Mouse (Mus musculus) cerebellum, adult 2 months (tissue): ENCODE results near the gene Gm45808. TPM values are rescaled to one million over a fixed set of nuclear protein-coding genes. Genes with fewer than 3 reads are reported as not detected.

Experiments
- DNase-seq, 2 experiments: peaks; one replicate each; pipeline ENCODE4 v3.0.0; 2021
- H3K27ac ChIP-seq: fragments of 200-500 bp; 2 replicates; pipeline ENCODE4 v1.5.1; 2012; ENCODE audit warnings: low read length, control low read depth, inconsistent platforms; ENCODE audit not compliant: insufficient read depth
- H3K27me3 ChIP-seq: fragments of 200-500 bp; 2 replicates; pipeline ENCODE4 v1.6.1; 2012; ENCODE audit warnings: inconsistent platforms, mild to moderate bottlenecking, low read length, moderate library complexity; ENCODE audit not compliant: control insufficient read depth, insufficient read depth
- H3K4me1 ChIP-seq: fragments of 200-500 bp; 2 replicates; pipeline ENCODE4 v1.6.1; 2011; ENCODE audit warnings: low read length; ENCODE audit not compliant: control insufficient read depth, insufficient read depth
- H3K4me3 ChIP-seq: fragments of 200-500 bp; replicated peaks from 2 replicates; pipeline ENCODE3; 2011; ENCODE audit warnings: mild to moderate bottlenecking, low read depth, low read length, control low read depth; ENCODE audit not compliant: insufficient read depth
- CTCF ChIP-seq: fragments of 200-500 bp; IDR thresholded peaks from 2 replicates; pipeline ENCODE4 v1.5.1; 2011; ENCODE audit warnings: low read depth, mild to moderate bottlenecking, control low read depth, low read length, moderate library complexity, borderline replicate concordance; ENCODE audit not compliant: insufficient read depth
- POLR2A ChIP-seq: fragments of 200-500 bp; IDR thresholded peaks from 2 replicates; pipeline ENCODE4 v1.6.1; 2011; ENCODE audit warnings: low read length, control low read depth, borderline replicate concordance; ENCODE audit not compliant: insufficient read depth
- WGBS: fragments of 180-500 bp; shearing (Covaris S2); methylation state at CpG from one replicate; pipeline ENCODE4 v1.1.7; 2018; 5-methylcytosine and 5-hydroxymethylcytosine counted together
- polyA plus RNA-seq: library from polyadenylated mRNA; depleted of rRNA; stranded (reverse); fragments of >200 nt; gene quantifications from 2 replicates; pipeline ENCODE4 v1.2.3, GENCODE M21; 2012

The Gm45808 gene
- polyA plus RNA-seq, 1 experiment: not detected

DNA sequence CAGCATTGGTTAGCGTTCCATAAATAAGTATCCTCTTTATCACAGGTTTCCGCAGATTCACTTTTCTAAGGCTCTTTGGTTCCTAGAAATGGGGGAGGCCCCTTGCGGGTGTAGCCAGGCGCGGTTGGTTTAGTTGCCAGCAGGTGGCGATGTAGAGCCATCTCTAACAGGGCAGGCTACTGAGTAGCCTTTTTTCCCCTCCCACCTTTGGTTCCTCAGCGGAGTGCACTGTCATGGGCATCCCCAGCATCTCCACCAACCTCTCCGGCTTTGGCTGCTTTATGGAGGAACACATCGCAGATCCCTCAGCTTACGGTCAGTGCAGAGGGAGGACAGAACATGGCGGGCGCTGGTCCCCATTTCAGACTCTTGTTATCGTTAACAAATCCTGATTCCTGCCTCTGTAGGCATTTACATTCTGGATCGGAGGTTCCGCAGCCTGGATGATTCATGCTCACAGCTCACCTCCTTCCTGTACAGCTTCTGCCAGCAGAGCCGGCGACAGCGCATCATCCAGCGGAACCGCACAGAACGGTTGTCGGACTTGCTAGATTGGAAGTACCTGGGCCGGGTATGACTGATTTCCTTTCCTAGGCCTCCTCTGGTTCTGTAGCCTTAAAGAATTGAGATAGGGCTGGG is 35.1 kb downstream of the Gm45808 start:
- H3K4me3 ChIP-seq: peak overlapping the region; percentile 55
- no peak for TF ChIP-seq POLR2A
- TF ChIP-seq CTCF: peak; percentile 84
- WGBS: 49% methylated on average over 23 of the region's 23 CpGs
- no peak overlapping the region for H3K27ac ChIP-seq
- DNase-seq: peak; percentile 80 to 87
- H3K4me1 ChIP-seq: no peaks in the 10 kb centered on the region
- no peaks in the 10 kb centered on the region for H3K27me3 ChIP-seq

DNA sequence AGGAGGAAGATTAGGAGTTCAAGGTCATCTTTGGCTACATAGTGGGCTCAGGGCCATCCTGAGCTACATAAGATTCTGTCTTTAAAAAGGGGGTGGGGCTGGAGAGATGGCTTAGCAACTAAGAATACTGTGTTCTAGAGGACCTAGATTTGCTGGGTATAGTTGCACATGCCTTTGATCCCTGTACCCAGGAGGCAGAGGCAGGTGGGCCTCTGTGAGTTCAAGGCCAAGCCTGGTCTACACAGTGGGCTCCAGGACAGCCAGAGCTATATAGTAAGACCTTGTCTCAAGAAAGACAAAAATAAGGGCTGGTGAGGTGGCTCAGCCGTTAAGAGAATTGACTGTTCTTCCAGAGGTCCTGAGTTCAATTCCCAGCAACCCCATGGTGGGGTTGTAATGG is 36.6 kb downstream of the Gm45808 start:
- Histone ChIP-seq H3K4me1 (no peaks in the 10 kb centered on the region), H3K27ac (no peak overlapping the region), H3K4me3 (no peak overlapping the region), H3K27me3 (no peaks in the 10 kb centered on the region)
- 89% methylated on average over 1 of the region's 1 CpGs for WGBS
- no peak for TF ChIP-seq POLR2A
- TF ChIP-seq CTCF: no peak
- DNase-seq: no peak

DNA sequence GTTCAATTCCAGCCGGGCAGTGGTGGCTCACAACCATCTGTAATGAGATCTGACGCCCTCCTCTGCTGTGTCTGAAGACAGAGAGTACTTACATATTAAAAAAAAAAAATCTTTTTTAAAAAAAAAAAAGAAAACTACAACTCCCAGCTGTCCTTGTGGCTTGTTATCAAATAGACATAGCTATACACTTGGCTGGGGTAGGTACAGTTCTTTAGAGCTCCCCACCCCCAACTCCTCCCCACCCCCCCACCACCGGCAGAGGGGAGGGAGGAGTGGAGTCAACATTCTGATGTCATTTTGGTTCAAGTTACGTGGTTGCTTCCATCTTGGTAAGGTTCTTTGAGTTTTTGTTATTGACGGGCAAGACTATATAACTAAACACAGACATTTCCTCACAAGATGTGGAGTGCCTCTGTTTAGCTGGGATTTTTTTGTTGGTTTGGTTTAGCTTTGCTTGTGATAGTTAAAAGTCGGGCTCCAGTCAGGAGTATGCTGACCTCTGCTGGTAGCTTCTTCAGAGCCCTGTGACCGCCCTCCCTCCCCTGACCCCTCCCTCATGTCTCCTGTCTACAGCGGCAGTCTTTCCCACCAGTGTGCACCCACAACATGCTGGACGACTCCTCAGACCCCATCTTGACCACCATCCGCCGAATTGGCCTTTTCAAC is 39.2 kb downstream of the Gm45808 start:
- Histone ChIP-seq H3K4me3 (no peak overlapping the region), H3K27ac (no peak overlapping the region), H3K4me1 (no peaks in the 10 kb centered on the region), H3K27me3 (no peaks in the 10 kb centered on the region)
- WGBS: 43% methylated on average over 11 of the region's 11 CpGs
- no peak for DNase-seq
- TF ChIP-seq CTCF (peak; percentile 52; the same call in 1 of the 2 replicates), POLR2A (no peak)

DNA sequence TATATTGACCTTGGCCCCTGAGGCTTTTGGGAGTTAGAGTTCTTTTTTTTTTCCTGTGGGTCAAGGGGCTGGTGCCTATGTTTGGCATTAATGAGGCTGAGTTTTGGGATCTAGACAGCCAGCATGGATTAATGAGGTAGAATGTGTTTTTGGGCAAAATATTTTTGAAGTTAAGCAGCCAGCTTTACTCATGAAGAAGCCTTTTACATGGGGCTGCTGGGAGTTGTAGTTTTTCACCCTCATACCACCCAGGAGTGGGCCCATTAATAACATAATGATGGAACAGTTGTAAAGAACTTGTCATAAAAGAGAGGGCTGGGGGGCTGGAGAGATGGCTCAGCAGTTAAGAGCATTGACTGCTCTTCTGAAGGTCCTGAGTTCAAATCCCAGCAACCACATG is 40.0 kb downstream of the Gm45808 start:
- H3K4me1 ChIP-seq: no peaks in the 10 kb centered on the region
- no peak overlapping the region for H3K4me3 ChIP-seq
- no peaks in the 10 kb centered on the region for H3K27me3 ChIP-seq
- DNase-seq: no peak
- no peak for TF ChIP-seq POLR2A
- no peak for TF ChIP-seq CTCF
- H3K27ac ChIP-seq: no peak overlapping the region

DNA sequence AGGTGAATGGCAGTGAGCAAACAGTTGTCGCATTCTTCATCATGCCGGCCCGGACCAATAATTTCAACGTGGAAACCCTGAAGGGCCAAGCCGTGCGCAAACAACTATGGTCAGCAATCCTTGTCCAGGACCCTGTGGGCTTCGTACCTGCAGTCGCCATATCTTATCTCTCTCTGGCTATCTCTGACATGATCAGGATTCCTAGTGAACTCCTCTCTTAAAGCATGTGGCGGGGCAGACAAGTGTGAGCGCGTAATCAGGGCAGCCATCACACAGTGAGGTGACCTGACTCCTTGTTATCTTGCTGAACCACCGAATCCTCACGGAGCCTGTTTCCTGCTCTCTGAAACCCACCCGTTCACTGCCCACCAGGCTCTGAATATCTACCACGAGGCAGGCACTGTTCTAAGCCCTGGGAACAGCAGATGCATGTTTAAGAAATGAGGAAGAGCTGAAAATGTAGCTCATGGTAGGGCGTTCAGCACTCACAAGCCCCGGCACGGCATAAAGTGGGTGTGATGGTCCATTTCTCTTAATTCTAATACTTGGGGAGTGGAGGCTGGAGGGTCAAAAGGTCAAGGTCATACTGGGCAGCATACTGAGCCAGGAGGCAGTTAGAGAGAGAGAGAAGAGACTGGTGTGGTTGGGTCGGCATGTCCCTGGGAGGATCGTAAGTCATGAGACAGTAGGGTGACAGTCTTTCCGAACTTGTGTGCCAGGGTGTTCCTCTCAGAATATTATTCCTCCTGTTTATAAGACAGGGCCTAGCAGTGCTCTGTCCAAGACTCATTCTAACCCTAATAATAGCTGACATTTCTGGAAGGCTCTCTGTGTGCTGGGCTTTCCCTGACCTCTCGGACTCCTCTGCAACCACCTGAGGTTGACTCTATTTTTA is 42.8 kb downstream of the Gm45808 start:
- no peaks in the 10 kb centered on the region for H3K4me1 ChIP-seq
- no peak overlapping the region for H3K4me3 ChIP-seq
- TF ChIP-seq POLR2A: no peak
- TF ChIP-seq CTCF: no peak
- DNase-seq: no peak
- WGBS: 91% methylated on average over 22 of the region's 22 CpGs
- no peak overlapping the region for H3K27ac ChIP-seq
- H3K27me3 ChIP-seq: no peaks in the 10 kb centered on the region

DNA sequence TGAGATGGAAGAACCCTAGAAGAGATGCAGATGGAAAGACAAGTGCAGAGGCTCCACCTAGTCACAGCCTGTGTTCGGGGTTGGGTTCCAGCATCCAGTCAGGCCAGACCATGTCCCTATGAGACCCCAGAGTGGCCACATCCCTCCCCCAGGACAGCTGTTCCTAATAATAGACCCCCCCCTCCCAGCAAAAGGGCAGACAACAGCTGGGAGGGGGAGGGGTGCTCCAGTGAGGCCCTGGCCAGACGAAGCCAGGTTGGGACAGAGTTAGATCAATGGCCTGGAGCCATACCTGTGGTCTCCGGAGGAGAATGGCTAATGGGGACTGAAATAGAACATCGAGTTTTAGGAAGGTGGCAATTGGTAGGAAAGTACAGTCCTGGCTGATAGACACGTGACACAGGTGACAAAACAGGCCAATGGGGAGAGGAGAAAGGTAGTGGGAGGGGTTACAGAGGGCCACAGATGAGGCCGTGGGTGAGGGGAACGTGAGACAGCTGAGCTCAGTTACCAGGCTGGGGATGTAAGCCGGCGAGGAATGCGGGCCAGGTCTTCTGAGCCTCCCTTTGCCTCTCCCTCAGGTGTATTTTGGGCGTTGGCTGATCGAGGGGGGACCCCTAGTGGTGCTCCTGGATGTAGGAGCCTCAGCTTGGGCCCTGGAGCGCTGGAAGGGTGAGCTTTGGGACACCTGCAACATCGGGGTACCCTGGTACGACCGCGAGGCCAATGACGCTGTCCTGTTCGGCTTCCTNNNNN is 48.9 kb downstream of the Gm45808 start, which contains the start of gene Ruvbl2:
Gene Ruvbl2 (minus strand): TSS at position 576 of the 756 bp plus-strand sequence.
- DNase-seq: no peak
- TF ChIP-seq CTCF (peak; percentile 30; the same call in 1 of the 2 replicates), POLR2A (no peak)
- H3K4me1 ChIP-seq: peaks cover 27% of the 10 kb centered on the region
- peak within 1 kb of the TSS; percentile 8 for H3K4me3 ChIP-seq
- no peak within 1 kb of the TSS for H3K27ac ChIP-seq
- 37% methylated on average over 19 of the region's 19 CpGs for WGBS
- H3K27me3 ChIP-seq: no peaks in the 10 kb centered on the region

DNA sequence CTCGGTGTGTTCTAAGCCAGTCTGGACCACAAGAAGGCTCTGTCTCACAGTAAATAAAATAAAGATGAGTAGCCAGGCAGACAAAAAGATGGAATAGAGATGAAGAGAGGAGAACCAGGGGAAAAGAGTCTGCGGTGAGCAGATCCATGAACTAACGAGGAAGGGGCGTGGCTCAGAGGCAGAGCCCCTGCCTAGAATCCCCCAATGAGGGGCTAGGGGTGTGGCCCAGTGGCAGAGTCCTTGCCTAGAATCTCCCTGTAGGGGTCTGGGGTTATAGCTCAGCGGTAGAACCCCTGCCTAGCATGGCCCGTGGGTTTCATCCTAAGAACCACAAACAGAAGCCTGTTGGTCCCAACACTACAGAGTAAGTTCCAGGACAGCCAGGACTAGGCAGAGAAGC is 49.6 kb downstream of the Gm45808 start:
- TF ChIP-seq CTCF (no peak), POLR2A (no peak)
- no peak overlapping the region for H3K4me3 ChIP-seq
- no peak for DNase-seq
- no peak overlapping the region for H3K27ac ChIP-seq
- peaks cover 28% of the 10 kb centered on the region for H3K4me1 ChIP-seq
- WGBS: 56% methylated on average over 6 of the region's 6 CpGs
- H3K27me3 ChIP-seq: no peaks in the 10 kb centered on the region
